Mouse (Mus musculus) spleen, adult 2 months (tissue): Measurements from ENCODE around the gene Ccdc185.

Experiments
- CTCF ChIP-seq: fragments of 200-500 bp; IDR thresholded peaks from 2 replicates; pipeline ENCODE4 v1.5.1; 2011; ENCODE audit warnings: mild to moderate bottlenecking, inconsistent platforms; ENCODE audit not compliant: insufficient read depth, insufficient read length, insufficient replicate concordance; ENCODE audit errors: extremely low read depth
- POLR2A ChIP-seq: fragments of 200-500 bp; IDR thresholded peaks from 2 replicates; pipeline ENCODE4 v1.6.1; 2011; ENCODE audit warnings: low read depth, low read length, inconsistent platforms

DNA sequence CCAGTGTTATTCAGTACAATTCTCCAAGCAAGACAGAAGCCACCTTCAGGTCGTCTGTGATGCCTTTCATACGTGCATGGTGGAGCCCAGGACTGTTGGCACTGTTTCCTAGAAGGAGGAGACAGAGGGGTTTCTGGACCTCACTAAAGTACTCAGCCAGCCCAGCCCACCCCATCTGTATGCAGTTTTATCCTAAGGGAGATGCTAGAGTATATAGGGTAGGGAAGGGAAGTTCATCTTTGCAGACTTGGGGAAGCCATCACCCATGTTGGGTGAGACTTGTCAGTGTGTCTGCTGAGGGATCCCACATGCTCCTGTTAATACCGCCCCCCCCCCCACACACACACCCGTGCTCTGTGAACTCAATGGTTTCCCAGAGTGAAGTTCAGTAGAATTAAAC lies 13.1 kb downstream of the Ccdc185 start:
- TF ChIP-seq CTCF (no peak), POLR2A (no peak)
